Mouse (Mus musculus): ENCODE data around the gene Tagln3. TPM values are rescaled to one million over a fixed set of nuclear protein-coding genes. Genes with fewer than 3 reads are reported as not detected.

The Tagln3 gene
- under 1 TPM; 0.35 to 0.49 TPM for total RNA-seq (2021)
- long read RNA-seq, experiment 1, result 0 reads
- long read RNA-seq, experiment 2, result 0 reads

GRCm38 (mm10) chr16:45724061-45724741 lies at the start of gene Tagln3:
Gene Tagln3 (minus strand): TSS chr16:45724608.
- intact Hi-C loops (cut with DNase I; ENCODE audit: low total_unique reads), result no loop called here
- DNase-seq, result no peak

GRCm38 (mm10) chr16:45770914-45771313 lies 46.5 kb upstream of the Tagln3 start:
- DNase-seq, result no peak
- intact Hi-C loops (cut with DNase I; ENCODE audit: low total_unique reads), result no loop called here

GRCm38 (mm10) chr16:45767853-45768640 lies 43.6 kb upstream of the Tagln3 start:
- intact Hi-C loops (cut with DNase I; ENCODE audit: low total_unique reads), result loop anchor here (10.0 kb wide), 1 partner anchor 47 kb away; no protein-coding TSS in a partner anchor
- DNase-seq, result no peak

GRCm38 (mm10) chr16:45767434-45767833 lies 43.0 kb upstream of the Tagln3 start:
- intact Hi-C loops (cut with DNase I; ENCODE audit: low total_unique reads), result loop anchor here (10.0 kb wide), 1 partner anchor 47 kb away; no protein-coding TSS in a partner anchor

GRCm38 (mm10) chr16:45765801-45766494 lies 41.5 kb upstream of the Tagln3 start:
- intact Hi-C loops (cut with DNase I; ENCODE audit: low total_unique reads), result loop anchor here (10.0 kb wide), 1 partner anchor 49 kb away; no protein-coding TSS in a partner anchor
- DNase-seq, result no peak

More at GRCm38 (mm10) chr16:45767434-45767833, 43.0 kb upstream of the Tagln3 start:
- DNase-seq, result no peak

DNA sequence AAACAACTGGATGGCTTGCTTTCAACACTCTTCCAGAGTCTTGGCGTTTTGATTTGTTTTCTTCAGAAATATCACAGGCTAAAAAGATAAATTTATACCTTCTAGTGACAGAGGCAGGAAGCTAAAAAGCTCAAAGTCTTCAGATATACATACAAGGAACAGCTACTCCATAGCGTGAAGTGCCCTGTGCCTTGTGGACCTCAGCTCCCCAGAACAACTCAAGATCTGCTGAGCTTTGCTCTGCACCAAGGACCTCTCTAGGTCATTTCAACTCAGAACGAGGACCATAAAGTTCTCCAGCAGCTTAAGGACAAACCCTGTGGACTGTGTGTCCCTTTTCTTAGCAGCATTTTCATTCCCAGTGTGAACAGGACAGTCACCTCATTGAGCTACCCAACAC lies 40.7 kb upstream of the Tagln3 start:
- no peak for DNase-seq
- intact Hi-C loops (cut with DNase I; ENCODE audit: low total_unique reads), result loop anchor here (10.0 kb wide), 1 partner anchor 50 kb away; no protein-coding TSS in a partner anchor

GRCm38 (mm10) chr16:45762859-45763505 lies 38.6 kb upstream of the Tagln3 start:
- intact Hi-C loops (cut with DNase I; ENCODE audit: low total_unique reads), result loop anchor here (5.0 to 10.0 kb wide), 2 partner anchors 52 to 204 kb away; no protein-coding TSS in a partner anchor
- no peak for DNase-seq

DNA sequence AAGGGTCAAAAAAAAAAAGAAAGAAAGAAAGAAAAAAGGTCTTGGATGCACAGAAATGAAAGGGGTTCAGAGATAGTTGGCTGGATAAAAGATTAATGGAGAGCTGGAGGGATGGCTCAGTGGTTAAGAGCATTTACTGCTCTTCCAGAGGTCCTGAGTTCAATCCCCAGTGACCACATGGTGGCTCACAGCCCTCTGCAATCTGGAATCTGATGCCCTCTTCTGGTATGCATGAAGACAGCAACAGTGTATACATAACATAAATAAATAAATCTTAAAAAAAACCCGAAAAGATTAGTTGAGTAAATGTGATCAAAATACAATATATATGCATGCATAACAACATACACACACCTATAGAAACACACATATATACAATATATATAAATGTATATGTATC lies 37.0 kb upstream of the Tagln3 start:
- no peak for DNase-seq
- intact Hi-C loops (cut with DNase I; ENCODE audit: low total_unique reads), result loop anchor here (5.0 to 10.0 kb wide), 2 partner anchors 53 to 206 kb away; no protein-coding TSS in a partner anchor

DNA sequence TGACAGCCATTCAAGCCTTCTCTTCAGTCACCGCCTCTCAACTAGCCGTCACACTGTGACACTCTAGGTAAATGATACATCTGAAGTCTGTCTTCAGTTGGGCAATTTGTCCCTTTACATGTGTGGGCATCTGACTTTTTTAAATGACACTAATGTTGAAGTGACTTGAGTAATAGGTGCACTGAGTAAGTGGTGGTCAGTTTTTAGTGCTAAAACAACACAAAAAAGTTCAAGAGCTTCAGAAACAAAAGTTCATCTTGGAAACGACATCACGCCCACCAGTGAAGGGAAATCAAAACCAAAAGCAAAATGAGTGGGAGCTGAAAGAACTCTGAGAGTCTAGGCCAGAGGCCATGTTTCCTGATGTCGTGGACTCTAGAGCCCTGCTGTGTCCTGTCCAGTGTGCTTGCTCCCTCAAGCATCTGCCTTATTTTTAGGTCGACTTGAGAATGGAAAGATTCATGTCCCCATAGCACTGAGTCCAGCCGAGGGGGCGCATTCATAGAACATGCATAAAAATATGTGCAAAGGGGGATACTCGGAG lies 34.4 kb upstream of the Tagln3 start:
- no peak for DNase-seq
- intact Hi-C loops (cut with DNase I; ENCODE audit: low total_unique reads), result no loop called here

GRCm38 (mm10) chr16:45757421-45758078 lies 33.1 kb upstream of the Tagln3 start:
- intact Hi-C loops (cut with DNase I; ENCODE audit: low total_unique reads), result no loop called here
- peak; percentile 23 for DNase-seq

DNA sequence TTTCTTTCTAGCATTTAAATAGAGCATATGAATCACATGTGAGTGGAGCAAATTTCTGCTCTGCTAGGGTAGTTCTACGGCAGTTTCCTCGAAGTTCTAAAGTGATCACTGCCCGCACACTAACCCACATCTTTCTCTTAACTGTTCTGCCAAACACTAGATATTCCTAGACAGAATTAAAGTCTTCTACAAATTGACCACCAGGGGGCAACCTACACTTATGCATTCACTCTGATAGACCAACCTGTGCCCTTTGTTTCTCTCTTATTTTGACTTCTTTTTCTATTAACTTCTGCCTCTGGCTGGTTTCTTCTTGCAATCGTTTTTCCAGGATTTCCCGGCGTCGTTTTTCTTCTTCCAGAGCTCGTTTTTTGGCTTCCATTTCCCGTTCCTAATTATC lies 32.4 kb upstream of the Tagln3 start:
- intact Hi-C loops (cut with DNase I; ENCODE audit: low total_unique reads), result no loop called here
- no peak for DNase-seq

GRCm38 (mm10) chr16:45743591-45744144 lies 19.3 kb upstream of the Tagln3 start:
- DNase-seq, result no peak
- intact Hi-C loops (cut with DNase I; ENCODE audit: low total_unique reads), result no loop called here

- peak; percentile 96 for DNase-seq
- intact Hi-C loops (cut with DNase I; ENCODE audit: low total_unique reads), result no loop called here
These were observed 18.4 kb upstream of the Tagln3 start, which contains the start of gene Abhd10 for GRCm38 (mm10) chr16:45742615-45743476. Gene Abhd10 (minus strand): TSS chr16:45742955.

DNA sequence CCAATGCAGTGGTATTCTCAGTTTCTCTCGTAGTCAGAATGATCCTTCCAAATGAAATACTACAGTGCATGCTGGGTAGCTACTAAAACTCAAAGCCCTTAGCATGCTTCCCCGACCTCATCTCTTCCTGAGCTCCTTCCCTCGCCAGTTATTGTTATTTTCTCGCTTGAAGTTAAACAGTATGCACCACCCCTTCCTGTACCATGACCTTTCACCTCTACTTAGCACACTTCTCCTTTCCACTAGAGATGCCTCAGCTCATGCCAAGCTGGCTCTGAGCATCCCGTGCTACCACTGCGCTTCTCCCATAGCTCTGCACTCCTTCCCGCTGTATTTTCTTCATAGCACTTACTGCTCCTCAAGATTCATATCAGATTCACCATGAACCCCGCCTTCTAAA lies 13.5 kb upstream of the Tagln3 start:
- intact Hi-C loops (cut with DNase I; ENCODE audit: low total_unique reads), result no loop called here
- DNase-seq, result no peak

GRCm38 (mm10) chr16:45736724-45737123 lies 12.3 kb upstream of the Tagln3 start:
- intact Hi-C loops (cut with DNase I; ENCODE audit: low total_unique reads), result no loop called here
- DNase-seq, result no peak

GRCm38 (mm10) chr16:45729163-45729562 lies 4.8 kb upstream of the Tagln3 start:
- intact Hi-C loops (cut with DNase I; ENCODE audit: low total_unique reads), result no loop called here

DNA sequence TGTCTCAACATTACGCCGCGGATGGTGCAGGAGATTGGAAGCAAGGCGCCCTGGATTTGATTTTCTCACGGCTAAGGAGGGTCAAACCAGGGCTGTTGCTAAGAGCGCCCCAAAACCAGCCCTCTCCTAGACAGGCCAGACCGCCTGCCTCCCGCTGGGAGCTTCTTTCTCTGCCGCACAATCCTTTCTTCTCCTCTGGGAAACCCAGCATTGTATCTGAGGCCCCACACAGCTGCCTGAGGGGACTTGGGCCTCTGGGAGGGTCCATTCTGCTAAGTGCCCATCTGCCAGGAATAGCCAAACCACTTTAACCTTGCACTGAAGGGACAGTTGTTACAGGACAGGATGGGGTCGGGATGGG lies 314 bp upstream of the Tagln3 start:
- no peak for DNase-seq
- intact Hi-C loops (cut with DNase I; ENCODE audit: low total_unique reads), result no loop called here

More at GRCm38 (mm10) chr16:45729163-45729562, 4.8 kb upstream of the Tagln3 start:
- no peak for DNase-seq

Measured in gastrocnemius, postnatal 14 days (tissue).